Mouse (Mus musculus): ENCODE data around the gene Ndufs8. TPM values are rescaled to one million over a fixed set of nuclear protein-coding genes. Genes with fewer than 3 reads are reported as not detected.
"Not testable (repeated sequence)": the region's sequence is repeated elsewhere in the genome, so short reads cannot be mapped to it uniquely, and the experiment has no call there.

Gene Ndufs8
- polyA plus RNA-seq (2011; ENCODE audit: insufficient read depth, insufficient read length, low read depth, missing spikeins): 91.7 and 112 TPM in 2 replicates

GRCm38 (mm10) chr19:3912337-3913204, at the start of gene Ndufs8:
TSS of gene Ndufs8 (minus strand) at chr19:3912774.
- H3K9ac ChIP-seq (ENCODE audit: low read depth, poor library complexity, severe bottlenecking): peak within 1 kb of the TSS; percentile 90
- H3K4me1 ChIP-seq (ENCODE audit: control insufficient read depth, insufficient read depth, low read length): no peaks in the 10 kb centered on the region
- H3K9me3 ChIP-seq (replicated peaks; ENCODE audit: control insufficient read depth, insufficient read depth, low read length, poor library complexity, severe bottlenecking): no peaks in the 10 kb centered on the region
- H3K27ac ChIP-seq (ENCODE audit: insufficient read depth, low read length): peak within 1 kb of the TSS; percentile 67; the same call in 1 of the 2 replicates
- TF ChIP-seq CTCF (IDR thresholded peaks at IDR 0.05; ENCODE audit: low read depth, low read length): peak; percentile 71
- TF ChIP-seq EP300 (IDR thresholded peaks at IDR 0.05; ENCODE audit: insufficient read depth, low read depth, low read length): no peak
- peak; percentile 64 for TF ChIP-seq POLR2A (IDR thresholded peaks at IDR 0.05; ENCODE audit: insufficient read depth, low read length)
- no peaks in the 10 kb centered on the region for H3K36me3 ChIP-seq (ENCODE audit: control insufficient read depth, insufficient read depth, low read length, poor library complexity, severe bottlenecking)
- no peaks in the 10 kb centered on the region for H3K27me3 ChIP-seq (ENCODE audit: control insufficient read depth, insufficient read depth, low read length, poor library complexity, severe bottlenecking)
- peak within 1 kb of the TSS; percentile 99 for H3K4me3 ChIP-seq (ENCODE audit: low read depth, low read length)

GRCm38 (mm10) chr19:3961805-3962204, 49.2 kb upstream of the Ndufs8 start:
- not testable (repeated sequence) for H3K4me1 ChIP-seq (ENCODE audit: control insufficient read depth, insufficient read depth, low read length); H3K27ac ChIP-seq (ENCODE audit: insufficient read depth, low read length); H3K9me3 ChIP-seq (replicated peaks; ENCODE audit: control insufficient read depth, insufficient read depth, low read length, poor library complexity, severe bottlenecking); H3K4me3 ChIP-seq (ENCODE audit: low read depth, low read length); H3K27me3 ChIP-seq (ENCODE audit: control insufficient read depth, insufficient read depth, low read length, poor library complexity, severe bottlenecking); H3K36me3 ChIP-seq (ENCODE audit: control insufficient read depth, insufficient read depth, low read length, poor library complexity, severe bottlenecking); H3K9ac ChIP-seq (ENCODE audit: low read depth, poor library complexity, severe bottlenecking)

GRCm38 (mm10) chr19:3960211-3960610, 47.6 kb upstream of the Ndufs8 start:
- no peaks in the 10 kb centered on the region for H3K4me1 ChIP-seq (ENCODE audit: control insufficient read depth, insufficient read depth, low read length)
- TF ChIP-seq CTCF (IDR thresholded peaks at IDR 0.05; ENCODE audit: low read depth, low read length) (no peak), EP300 (IDR thresholded peaks at IDR 0.05; ENCODE audit: insufficient read depth, low read depth, low read length) (no peak), POLR2A (IDR thresholded peaks at IDR 0.05; ENCODE audit: insufficient read depth, low read length) (no peak)
- no peak overlapping the region for H3K4me3 ChIP-seq (ENCODE audit: low read depth, low read length)
- H3K36me3 ChIP-seq (ENCODE audit: control insufficient read depth, insufficient read depth, low read length, poor library complexity, severe bottlenecking): no peaks in the 10 kb centered on the region
- H3K27ac ChIP-seq (ENCODE audit: insufficient read depth, low read length): no peak overlapping the region
- no peaks in the 10 kb centered on the region for H3K27me3 ChIP-seq (ENCODE audit: control insufficient read depth, insufficient read depth, low read length, poor library complexity, severe bottlenecking)
- no peak overlapping the region for H3K9ac ChIP-seq (ENCODE audit: low read depth, poor library complexity, severe bottlenecking)
- H3K9me3 ChIP-seq (replicated peaks; ENCODE audit: control insufficient read depth, insufficient read depth, low read length, poor library complexity, severe bottlenecking): no peaks in the 10 kb centered on the region

- H3K4me1 ChIP-seq (ENCODE audit: control insufficient read depth, insufficient read depth, low read length): no peaks in the 10 kb centered on the region
- H3K9me3 ChIP-seq (replicated peaks; ENCODE audit: control insufficient read depth, insufficient read depth, low read length, poor library complexity, severe bottlenecking): no peaks in the 10 kb centered on the region
- H3K9ac ChIP-seq (ENCODE audit: low read depth, poor library complexity, severe bottlenecking): no peak overlapping the region
- H3K27ac ChIP-seq (ENCODE audit: insufficient read depth, low read length): no peak overlapping the region
- TF ChIP-seq POLR2A (IDR thresholded peaks at IDR 0.05; ENCODE audit: insufficient read depth, low read length) (no peak), EP300 (IDR thresholded peaks at IDR 0.05; ENCODE audit: insufficient read depth, low read depth, low read length) (no peak), CTCF (IDR thresholded peaks at IDR 0.05; ENCODE audit: low read depth, low read length) (no peak)
- no peaks in the 10 kb centered on the region for H3K27me3 ChIP-seq (ENCODE audit: control insufficient read depth, insufficient read depth, low read length, poor library complexity, severe bottlenecking)
- no peak overlapping the region for H3K4me3 ChIP-seq (ENCODE audit: low read depth, low read length)
- H3K36me3 ChIP-seq (ENCODE audit: control insufficient read depth, insufficient read depth, low read length, poor library complexity, severe bottlenecking): no peaks in the 10 kb centered on the region
These were observed 46.5 kb upstream of the Ndufs8 start for GRCm38 (mm10) chr19:3959030-3959429.

GRCm38 (mm10) chr19:3958470-3958869, 45.9 kb upstream of the Ndufs8 start, which contains the start of gene Aldh3b3:
TSS of gene Aldh3b3 (plus strand) at chr19:3958645.
- Histone ChIP-seq H3K4me1 (ENCODE audit: control insufficient read depth, insufficient read depth, low read length) (no peaks in the 10 kb centered on the region), H3K36me3 (ENCODE audit: control insufficient read depth, insufficient read depth, low read length, poor library complexity, severe bottlenecking) (no peaks in the 10 kb centered on the region), H3K9ac (ENCODE audit: low read depth, poor library complexity, severe bottlenecking) (no peak within 1 kb of the TSS), H3K27ac (ENCODE audit: insufficient read depth, low read length) (no peak within 1 kb of the TSS), H3K9me3 (replicated peaks; ENCODE audit: control insufficient read depth, insufficient read depth, low read length, poor library complexity, severe bottlenecking) (no peaks in the 10 kb centered on the region), H3K27me3 (ENCODE audit: control insufficient read depth, insufficient read depth, low read length, poor library complexity, severe bottlenecking) (no peaks in the 10 kb centered on the region), H3K4me3 (ENCODE audit: low read depth, low read length) (no peak within 1 kb of the TSS)
- TF ChIP-seq POLR2A (IDR thresholded peaks at IDR 0.05; ENCODE audit: insufficient read depth, low read length): no peak
- TF ChIP-seq CTCF (IDR thresholded peaks at IDR 0.05; ENCODE audit: low read depth, low read length): no peak
- TF ChIP-seq EP300 (IDR thresholded peaks at IDR 0.05; ENCODE audit: insufficient read depth, low read depth, low read length): no peak

- not testable (repeated sequence) for H3K27me3 ChIP-seq (ENCODE audit: control insufficient read depth, insufficient read depth, low read length, poor library complexity, severe bottlenecking); H3K9ac ChIP-seq (ENCODE audit: low read depth, poor library complexity, severe bottlenecking); H3K4me1 ChIP-seq (ENCODE audit: control insufficient read depth, insufficient read depth, low read length); H3K27ac ChIP-seq (ENCODE audit: insufficient read depth, low read length); H3K36me3 ChIP-seq (ENCODE audit: control insufficient read depth, insufficient read depth, low read length, poor library complexity, severe bottlenecking); H3K9me3 ChIP-seq (replicated peaks; ENCODE audit: control insufficient read depth, insufficient read depth, low read length, poor library complexity, severe bottlenecking); H3K4me3 ChIP-seq (ENCODE audit: low read depth, low read length)
These were observed 44.9 kb upstream of the Ndufs8 start for GRCm38 (mm10) chr19:3957296-3958036.
